Mouse (Mus musculus) layer of hippocampus, postnatal 10 days (tissue): ENCODE results near the gene Aunip. TPM values are rescaled to one million over a fixed set of nuclear protein-coding genes. Genes with fewer than 3 reads are reported as not detected.

Source experiments
- microRNA-seq, 2 experiments: library from miRNA; unstranded; fragments of <30 nt; microRNA quantifications; one replicate each; pipeline ENCODE4 v1.2.0; 2021
- total RNA-seq, 2 experiments: library from RNA; stranded (reverse); gene quantifications; 2 replicates each; pipeline ENCODE4 v1.2.3; 2021

The Aunip gene
- total RNA-seq, 2 experiments from 2014 or later: 0.48 to 0.78 TPM

Small RNA genes within 50 kb of the gene (microRNA-seq; reads per million reads assigned to microRNA genes)
- gene Gm23634 (0.45 to 0.78 reads per million in 2 experiments), gene Mir6403 (0 reads per million in 2 experiments)

Other genes starting within 250 kb of the Aunip start
- gene Pdik1l, start 223.1 kb upstream of the Aunip start, total RNA-seq: 10 to 100 TPM; 18.6 to 24.4 TPM
- under 1 TPM; 0.25 to 0.71 TPM for gene Trim63, start 195.9 kb upstream of the Aunip start, total RNA-seq
- gene Slc30a2, start 167.8 kb upstream of the Aunip start, total RNA-seq: not detected
- gene Extl1, start 127.1 kb upstream of the Aunip start, total RNA-seq: 10 to 100 TPM; 26.2 to 27.5 TPM
- 10 to 100 TPM; 11.5 to 13.1 TPM for gene Pafah2, start 114.7 kb upstream of the Aunip start, total RNA-seq
- gene Stmn1, start 42.7 kb upstream of the Aunip start, total RNA-seq: 1,000 to 10,000 TPM; 1,050 to 1,137 TPM
- 10 to 100 TPM; 50.0 to 51.9 TPM for gene Paqr7, start 14.3 kb upstream of the Aunip start, total RNA-seq
- gene Mtfr1l, start 24.4 kb downstream of the Aunip start, total RNA-seq: 10 to 100 TPM; 82.0 to 86.7 TPM
- 10 to 100 TPM; 16.9 TPM for gene Selenon, start 41.2 kb downstream of the Aunip start, total RNA-seq
- 10 to 100 TPM; 14.2 to 16.3 TPM for gene Man1c1, start 193.3 kb downstream of the Aunip start, total RNA-seq